Mouse (Mus musculus) lung, postnatal 0 days (tissue): Measurements from ENCODE around the gene Ltv1.

Experiments
- CTCF ChIP-seq: IDR thresholded peaks from 2 replicates; pipeline ENCODE4 v1.5.1; 2016; ENCODE audit warnings: antibody characterized with exemption, mild to moderate bottlenecking
- EP300 ChIP-seq: IDR thresholded peaks from 2 replicates; pipeline ENCODE4 v1.6.1; 2016; ENCODE audit warnings: antibody characterized with exemption, mild to moderate bottlenecking, control low read depth

DNA sequence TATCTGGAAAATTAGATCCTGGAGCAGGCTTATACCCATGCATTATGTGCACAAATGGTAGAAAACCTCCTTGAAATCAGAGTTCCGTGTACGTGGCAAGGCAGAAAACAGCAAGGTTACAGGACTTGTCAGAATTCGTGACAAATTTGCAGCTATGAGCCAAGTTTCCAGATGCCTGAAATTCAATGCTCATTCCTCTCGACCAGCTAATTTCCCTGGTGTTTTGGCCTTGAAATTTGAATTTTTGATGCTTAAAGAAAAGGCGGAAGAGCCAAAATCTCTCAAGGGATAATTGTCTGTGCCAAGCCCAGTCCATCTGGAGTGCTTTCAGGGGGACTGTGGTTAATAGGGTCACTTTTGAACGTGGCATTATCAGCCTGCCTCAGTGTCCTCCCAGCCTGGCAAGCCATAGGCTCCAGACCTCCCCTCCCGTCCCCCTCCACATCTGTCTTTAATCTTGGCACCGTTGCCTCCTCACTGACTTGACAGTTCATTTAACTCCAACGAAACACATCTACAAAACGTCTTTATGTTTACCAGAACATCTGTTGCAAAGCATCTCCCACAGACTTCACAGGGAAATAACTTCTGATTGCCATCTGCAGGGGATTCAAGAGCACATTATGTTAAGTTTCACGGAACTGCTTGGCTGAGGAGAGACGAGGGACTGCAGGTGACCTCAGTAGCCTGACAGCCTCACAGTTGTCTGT is 22.1 kb downstream of the Ltv1 start:
- TF ChIP-seq CTCF: no peak; the same call in 1 of the 2 replicates
- no peak for TF ChIP-seq EP300
